Mouse (Mus musculus) hindbrain, embryonic 11.5 days (tissue): ENCODE results near the gene Utrn. TPM values are rescaled to one million over a fixed set of nuclear protein-coding genes. Genes with fewer than 3 reads are reported as not detected.
A peak's percentile ranks its signal among the peaks of the same experiment; 100 is the strongest.

Experiments
- ATAC-seq: fragments of 200-750 bp; cut with Nextera tagmentation; 2 replicates; pipeline ENCODE4 v1.8.0; 2017; ENCODE audit warnings: mild to moderate bottlenecking, moderate TSS enrichment, moderate library complexity; ENCODE audit not compliant: low FRiP score
- DNase-seq: peaks from one replicate; pipeline ENCODE4 v3.0.0-alpha.2; 2015; ENCODE audit warnings: low spot score
- H3K27ac ChIP-seq: fragments of 300-500 bp; sonication (generic); 2 replicates; pipeline ENCODE4 v1.5.1; 2014; ENCODE audit warnings: mild to moderate bottlenecking, low read depth, low read length
- H3K27me3 ChIP-seq: fragments of 300-500 bp; sonication (generic); 2 replicates; pipeline ENCODE4 v1.6.1; 2014; ENCODE audit warnings: mild to moderate bottlenecking, low read length, moderate library complexity, mixed read lengths; ENCODE audit not compliant: control insufficient read depth, insufficient read depth
- H3K36me3 ChIP-seq: fragments of 300-500 bp; sonication (generic); 2 replicates; pipeline ENCODE4 v1.6.1; 2014; ENCODE audit warnings: mild to moderate bottlenecking, low read length, moderate library complexity, mixed read lengths; ENCODE audit not compliant: control insufficient read depth, insufficient read depth
- H3K4me1 ChIP-seq: fragments of 300-500 bp; sonication (generic); replicated peaks from 2 replicates; pipeline ENCODE4 v1.6.1; 2014; ENCODE audit warnings: low read length, mixed read lengths; ENCODE audit not compliant: control insufficient read depth, insufficient read depth
- H3K4me2 ChIP-seq: fragments of 300-500 bp; sonication (generic); replicated peaks from 2 replicates; pipeline ENCODE4 v1.6.1; 2014; ENCODE audit warnings: mild to moderate bottlenecking, low read depth, low read length
- H3K4me3 ChIP-seq: fragments of 300-500 bp; sonication (generic); 2 replicates; pipeline ENCODE4 v1.5.1; 2014; ENCODE audit warnings: low read depth, low read length
- H3K9ac ChIP-seq: fragments of 300-500 bp; sonication (generic); 2 replicates; pipeline ENCODE4 v1.6.1; 2014; ENCODE audit warnings: low read depth, low read length
- H3K9me3 ChIP-seq: fragments of 300-500 bp; sonication (generic); 2 replicates; pipeline ENCODE4 v1.6.1; 2016; ENCODE audit warnings: low read length; ENCODE audit not compliant: control insufficient read depth
- WGBS: fragments of 180-500 bp; shearing (Covaris S2); extraction: QIAGEN DNeasy Blood & Tissue Kit; methylation state at CpG from one replicate; pipeline ENCODE4 v1.1.7; 2014; 5-methylcytosine and 5-hydroxymethylcytosine counted together
- polyA plus RNA-seq: library from polyadenylated mRNA; unstranded; fragments of >200 nt; fragmentation: Nextera tagmentation; extraction: Ambion mirVana; gene quantifications from 2 replicates; pipeline ENCODE4 v1.2.1, GENCODE M21; 2014

Utrn gene
- polyA plus RNA-seq, 1 experiment from 2014 or later: 54.7 TPM

GRCm38 (mm10) chr10:12549261-12549660 lies 319.9 kb downstream of the Utrn start:
- Histone ChIP-seq H3K36me3 (no peaks in the 10 kb centered on the region), H3K4me1 (peaks cover 8% of the 10 kb centered on the region), H3K4me3 (no peak overlapping the region), H3K4me2 (no peak overlapping the region), H3K27me3 (no peaks in the 10 kb centered on the region), H3K9me3 (no peaks in the 10 kb centered on the region), H3K27ac (no peak overlapping the region), H3K9ac (no peak overlapping the region)
- no peak for ATAC-seq
- DNase-seq: no peak
- 13% methylated on average over 5 of the region's 5 CpGs for WGBS

- Histone ChIP-seq H3K9ac (no peak overlapping the region; the same call in 1 of the 2 replicates), H3K4me2 (peak overlapping the region; percentile 45), H3K36me3 (no peaks in the 10 kb centered on the region), H3K27me3 (no peaks in the 10 kb centered on the region), H3K9me3 (no peaks in the 10 kb centered on the region), H3K27ac (no peak overlapping the region), H3K4me1 (peaks cover 8% of the 10 kb centered on the region), H3K4me3 (peak overlapping the region; percentile 17)
- WGBS: 0% methylated on average over 13 of the region's 13 CpGs
- ATAC-seq: peak; percentile 79
- peak; percentile 66 for DNase-seq
Measured at GRCm38 (mm10) chr10:12548616-12549084, 320.5 kb downstream of the Utrn start.

GRCm38 (mm10) chr10:12547037-12547625 lies 322.0 kb downstream of the Utrn start:
- ATAC-seq (no peak), DNase-seq (no peak)
- Histone ChIP-seq H3K27me3 (no peaks in the 10 kb centered on the region), H3K4me1 (peaks cover 6% of the 10 kb centered on the region), H3K4me2 (no peak overlapping the region; the same call in 1 of the 2 replicates), H3K36me3 (no peaks in the 10 kb centered on the region), H3K27ac (no peak overlapping the region), H3K9me3 (no peaks in the 10 kb centered on the region), H3K9ac (no peak overlapping the region), H3K4me3 (no peak overlapping the region)
- 28% methylated on average over 6 of the region's 6 CpGs for WGBS

- Histone ChIP-seq H3K4me1 (peaks cover 6% of the 10 kb centered on the region), H3K27me3 (no peaks in the 10 kb centered on the region), H3K27ac (no peak overlapping the region), H3K4me2 (no peak overlapping the region), H3K4me3 (no peak overlapping the region), H3K9me3 (no peaks in the 10 kb centered on the region), H3K9ac (no peak overlapping the region), H3K36me3 (no peaks in the 10 kb centered on the region)
- DNase-seq (no peak), ATAC-seq (no peak)
- 76% methylated on average over 2 of the region's 2 CpGs for WGBS
Measured at GRCm38 (mm10) chr10:12545440-12545839, 323.7 kb downstream of the Utrn start.

GRCm38 (mm10) chr10:12541757-12542156 lies 327.4 kb downstream of the Utrn start:
- ATAC-seq (no peak), DNase-seq (no peak)
- Histone ChIP-seq H3K27ac (no peak overlapping the region), H3K4me3 (no peak overlapping the region), H3K9ac (no peak overlapping the region), H3K4me1 (no peaks in the 10 kb centered on the region), H3K4me2 (no peak overlapping the region), H3K27me3 (no peaks in the 10 kb centered on the region), H3K36me3 (no peaks in the 10 kb centered on the region), H3K9me3 (no peaks in the 10 kb centered on the region)
- 69% methylated on average over 1 of the region's 1 CpGs for WGBS

- WGBS: 100% methylated on average over 1 of the region's 1 CpGs
- Histone ChIP-seq H3K9me3 (no peaks in the 10 kb centered on the region), H3K27me3 (no peaks in the 10 kb centered on the region), H3K4me3 (no peak overlapping the region), H3K4me1 (no peaks in the 10 kb centered on the region), H3K4me2 (no peak overlapping the region), H3K36me3 (no peaks in the 10 kb centered on the region), H3K9ac (no peak overlapping the region), H3K27ac (no peak overlapping the region)
- DNase-seq (no peak), ATAC-seq (no peak)
Measured at GRCm38 (mm10) chr10:12535272-12535671, 333.9 kb downstream of the Utrn start.

GRCm38 (mm10) chr10:12534801-12535200 lies 334.4 kb downstream of the Utrn start:
- no peaks in the 10 kb centered on the region for H3K9me3 ChIP-seq
- DNase-seq (no peak), ATAC-seq (no peak)
- no peaks in the 10 kb centered on the region for H3K27me3 ChIP-seq
- no peak overlapping the region for H3K4me3 ChIP-seq
- H3K36me3 ChIP-seq: no peaks in the 10 kb centered on the region
- H3K27ac ChIP-seq: no peak overlapping the region
- H3K9ac ChIP-seq: no peak overlapping the region
- 71% methylated on average over 3 of the region's 3 CpGs for WGBS
- H3K4me1 ChIP-seq: no peaks in the 10 kb centered on the region
- H3K4me2 ChIP-seq: no peak overlapping the region

- no peak for ATAC-seq
- Histone ChIP-seq H3K4me3 (no peak overlapping the region), H3K27ac (no peak overlapping the region), H3K9me3 (no peaks in the 10 kb centered on the region), H3K36me3 (no peaks in the 10 kb centered on the region), H3K9ac (no peak overlapping the region), H3K27me3 (no peaks in the 10 kb centered on the region), H3K4me2 (no peak overlapping the region), H3K4me1 (no peaks in the 10 kb centered on the region)
- DNase-seq: no peak
- WGBS: 92% methylated on average over 3 of the region's 3 CpGs
Measured at GRCm38 (mm10) chr10:12534301-12534700, 334.9 kb downstream of the Utrn start.

GRCm38 (mm10) chr10:12522078-12522477 lies 347.1 kb downstream of the Utrn start:
- no peaks in the 10 kb centered on the region for H3K27me3 ChIP-seq
- H3K9me3 ChIP-seq: no peaks in the 10 kb centered on the region
- no peak overlapping the region for H3K4me3 ChIP-seq
- no peak overlapping the region for H3K27ac ChIP-seq
- H3K36me3 ChIP-seq: no peaks in the 10 kb centered on the region
- no peak for ATAC-seq
- DNase-seq: no peak
- WGBS: 75% methylated on average over 1 of the region's 1 CpGs
- no peak overlapping the region for H3K4me2 ChIP-seq
- H3K9ac ChIP-seq: no peak overlapping the region
- H3K4me1 ChIP-seq: no peaks in the 10 kb centered on the region
